Mouse (Mus musculus) testis, adult 2 months (tissue): ENCODE results near the gene Serpinh1. TPM values are rescaled to one million over a fixed set of nuclear protein-coding genes. Genes with fewer than 3 reads are reported as not detected.

ENCODE experiments used
- H3K27ac ChIP-seq: fragments of 200-500 bp; 2 replicates; pipeline ENCODE4 v1.5.1; 2012; ENCODE audit warnings: low read depth, low read length; ENCODE audit not compliant: control insufficient read depth, insufficient read depth
- H3K27me3 ChIP-seq: fragments of 200-500 bp; 2 replicates; pipeline ENCODE4 v1.6.1; 2012; ENCODE audit warnings: mild to moderate bottlenecking, low read length, moderate library complexity; ENCODE audit not compliant: control insufficient read depth, insufficient read depth
- H3K36me3 ChIP-seq: fragments of 200-500 bp; 2 replicates; pipeline ENCODE4 v1.6.1; 2012; ENCODE audit warnings: mild to moderate bottlenecking, low read length; ENCODE audit not compliant: control insufficient read depth, insufficient read depth
- H3K4me1 ChIP-seq: fragments of 200-500 bp; 2 replicates; pipeline ENCODE4 v1.6.1; 2012; ENCODE audit warnings: low read length; ENCODE audit not compliant: control insufficient read depth, insufficient read depth
- H3K4me3 ChIP-seq: fragments of 200-500 bp; 2 replicates; pipeline ENCODE4 v1.5.1; 2012; ENCODE audit warnings: low read depth, mild to moderate bottlenecking, low read length, moderate library complexity, mixed read lengths; ENCODE audit not compliant: control insufficient read depth
- CTCF ChIP-seq: fragments of 200-500 bp; IDR thresholded peaks from 2 replicates; pipeline ENCODE4 v1.5.1; 2012; ENCODE audit warnings: low read depth, mild to moderate bottlenecking, inconsistent platforms, low read length, moderate library complexity; ENCODE audit not compliant: control insufficient read depth, insufficient read depth, insufficient replicate concordance
- POLR2A ChIP-seq: fragments of 200-500 bp; IDR thresholded peaks from 2 replicates; pipeline ENCODE4 v1.6.1; 2012; ENCODE audit warnings: low read depth, mild to moderate bottlenecking, inconsistent platforms, low read length, moderate library complexity; ENCODE audit not compliant: control insufficient read depth
- polyA plus RNA-seq: library from polyadenylated mRNA; depleted of rRNA; stranded (reverse); fragments of >200 nt; gene quantifications from 2 replicates; pipeline ENCODE4 v1.2.3, GENCODE M21; 2012

Serpinh1 gene
- polyA plus RNA-seq, 1 experiment, result 17.8 TPM

DNA sequence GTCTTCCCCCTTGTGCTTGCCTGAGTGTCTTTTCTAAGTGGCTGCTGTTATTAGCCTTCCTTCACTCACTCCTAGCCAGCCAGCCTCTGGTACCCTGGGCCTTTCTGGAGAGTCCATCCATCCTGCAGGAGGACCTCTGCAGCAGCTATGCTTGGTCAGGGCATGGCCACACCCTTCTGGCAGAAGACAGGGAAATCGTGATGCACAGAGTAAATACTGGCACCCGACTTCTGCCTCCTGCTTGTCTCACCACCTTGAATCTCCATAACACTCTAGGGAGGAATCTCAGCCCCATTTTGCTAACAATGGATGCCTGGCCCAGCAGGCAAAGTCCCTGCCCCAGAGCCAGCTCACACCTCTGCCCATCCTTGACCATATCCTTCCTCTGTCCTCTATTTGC lies 39.7 kb upstream of the Serpinh1 start:
- no peaks in the 10 kb centered on the region for H3K4me1 ChIP-seq
- no peaks in the 10 kb centered on the region for H3K27me3 ChIP-seq
- TF ChIP-seq POLR2A, result no peak
- TF ChIP-seq CTCF, result no peak
- H3K4me3 ChIP-seq, result no peak overlapping the region
- H3K36me3 ChIP-seq, result no peaks in the 10 kb centered on the region
- no peak overlapping the region for H3K27ac ChIP-seq

DNA sequence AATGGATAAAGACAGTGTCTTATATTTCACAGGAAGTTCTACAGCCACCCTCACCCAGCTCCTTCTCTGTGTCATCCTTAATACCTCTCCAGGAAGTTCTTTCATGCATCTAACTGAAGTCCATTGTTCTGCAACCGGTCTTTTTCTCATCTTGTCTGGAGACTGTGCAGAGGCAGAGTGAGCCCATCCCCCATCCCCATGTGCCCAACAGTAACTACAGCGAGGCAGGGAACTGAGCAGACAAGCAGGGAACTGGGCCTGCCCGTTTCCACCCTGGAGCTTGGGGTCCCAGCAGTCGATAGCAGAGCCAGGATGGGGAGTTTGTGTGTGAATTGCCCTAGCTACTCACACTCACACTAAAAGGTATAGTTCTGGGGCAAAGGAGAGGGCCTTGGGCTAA lies 37.5 kb upstream of the Serpinh1 start:
- Histone ChIP-seq H3K27ac (no peak overlapping the region), H3K4me1 (no peaks in the 10 kb centered on the region), H3K36me3 (no peaks in the 10 kb centered on the region), H3K4me3 (no peak overlapping the region), H3K27me3 (no peaks in the 10 kb centered on the region)
- TF ChIP-seq CTCF, result no peak
- no peak for TF ChIP-seq POLR2A

DNA sequence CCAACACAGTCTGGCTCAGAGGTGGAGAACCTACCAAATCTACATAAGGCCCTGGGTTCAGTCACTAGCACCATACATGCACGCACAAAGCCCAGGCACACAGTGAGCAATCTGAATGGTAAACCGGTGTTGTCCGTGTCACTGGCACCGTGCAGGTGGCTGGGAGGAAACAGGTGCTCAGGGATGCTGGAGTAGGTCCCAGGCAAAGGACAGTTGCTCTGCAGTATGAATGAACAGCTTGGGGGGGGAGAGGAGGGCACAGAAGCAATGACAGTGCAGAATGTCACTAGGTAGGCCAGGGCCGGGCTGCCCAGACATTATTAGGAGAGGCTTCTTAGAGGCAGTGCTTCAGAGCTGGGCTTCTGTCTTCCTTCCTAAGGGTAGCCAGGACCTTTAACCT lies 34.3 kb upstream of the Serpinh1 start:
- Histone ChIP-seq H3K36me3 (no peaks in the 10 kb centered on the region), H3K4me1 (peaks cover 3% of the 10 kb centered on the region), H3K27ac (no peak overlapping the region), H3K4me3 (no peak overlapping the region), H3K27me3 (no peaks in the 10 kb centered on the region)
- TF ChIP-seq CTCF, result no peak
- TF ChIP-seq POLR2A, result no peak

DNA sequence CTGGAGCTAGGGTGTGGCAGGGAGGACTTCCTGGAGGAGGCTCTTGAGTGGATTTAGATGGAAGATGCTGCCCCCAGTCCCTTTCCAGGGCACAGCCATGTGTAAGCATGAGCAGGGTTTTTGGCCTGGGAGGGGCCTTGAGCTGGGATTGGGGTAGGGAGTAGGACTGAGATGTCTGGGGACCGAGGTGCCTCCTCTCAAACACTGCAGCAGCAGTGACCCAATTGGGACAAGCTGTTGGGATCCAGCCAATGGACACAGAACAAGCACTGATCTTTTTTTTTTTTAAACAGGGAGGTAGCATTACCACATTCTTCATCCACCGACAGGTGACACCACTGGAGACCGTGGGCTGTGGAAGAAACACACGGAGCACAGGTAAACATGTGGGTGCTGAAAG lies 33.8 kb upstream of the Serpinh1 start:
- Histone ChIP-seq H3K27me3 (no peaks in the 10 kb centered on the region), H3K4me3 (no peak overlapping the region), H3K4me1 (peaks cover 8% of the 10 kb centered on the region), H3K27ac (no peak overlapping the region), H3K36me3 (no peaks in the 10 kb centered on the region)
- TF ChIP-seq POLR2A (no peak), CTCF (no peak)

DNA sequence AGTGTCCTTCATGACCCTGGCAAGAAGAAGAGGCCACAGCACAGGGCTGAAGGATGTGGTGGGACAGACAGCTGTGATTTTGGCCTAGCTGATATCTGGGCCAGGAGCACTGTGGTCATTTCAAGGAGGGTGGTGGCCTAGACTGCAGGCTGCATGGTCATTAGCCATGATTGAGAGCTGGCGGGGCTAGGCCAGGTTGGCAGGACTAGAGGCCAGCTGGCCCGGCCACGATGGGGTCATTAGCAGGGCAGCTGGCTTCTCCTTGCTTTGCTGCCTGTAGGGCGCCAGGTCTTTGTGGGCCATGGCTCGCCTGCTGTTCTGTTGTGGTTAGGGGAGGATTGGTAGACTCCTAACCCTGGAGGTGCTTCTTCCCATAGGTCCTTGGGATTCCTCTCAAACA lies 33.0 kb upstream of the Serpinh1 start:
- Histone ChIP-seq H3K27me3 (no peaks in the 10 kb centered on the region), H3K4me3 (no peak overlapping the region), H3K4me1 (peaks cover 12% of the 10 kb centered on the region), H3K36me3 (no peaks in the 10 kb centered on the region), H3K27ac (no peak overlapping the region)
- no peak for TF ChIP-seq CTCF

DNA sequence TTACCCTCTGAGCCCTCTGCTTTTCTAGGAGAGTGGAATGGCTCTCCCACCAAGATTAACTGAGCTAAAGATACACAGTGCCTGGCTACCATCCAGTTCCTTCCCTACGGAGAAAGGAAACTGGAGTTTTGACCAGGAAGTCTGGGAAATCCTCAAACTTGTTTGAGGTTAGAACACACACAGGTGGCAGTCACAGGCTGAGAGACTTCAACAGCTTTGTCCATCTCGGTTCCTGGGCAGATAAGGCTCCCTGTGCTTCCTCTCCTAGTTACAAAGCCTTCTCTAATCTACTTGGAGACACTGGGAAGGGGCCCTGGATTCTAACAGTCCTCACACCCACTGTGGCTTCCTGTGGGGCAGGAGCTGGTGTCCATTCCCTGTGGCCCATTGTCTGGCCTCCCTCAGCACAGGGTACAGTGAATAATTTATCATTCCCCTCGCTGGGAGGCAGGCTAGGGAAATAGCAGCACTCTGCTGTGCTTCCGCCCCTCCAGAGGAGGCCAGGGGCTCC lies 31.1 kb upstream of the Serpinh1 start:
- H3K4me1 ChIP-seq, result peaks cover 16% of the 10 kb centered on the region
- H3K27ac ChIP-seq, result no peak overlapping the region
- TF ChIP-seq POLR2A (no peak), CTCF (no peak)

DNA sequence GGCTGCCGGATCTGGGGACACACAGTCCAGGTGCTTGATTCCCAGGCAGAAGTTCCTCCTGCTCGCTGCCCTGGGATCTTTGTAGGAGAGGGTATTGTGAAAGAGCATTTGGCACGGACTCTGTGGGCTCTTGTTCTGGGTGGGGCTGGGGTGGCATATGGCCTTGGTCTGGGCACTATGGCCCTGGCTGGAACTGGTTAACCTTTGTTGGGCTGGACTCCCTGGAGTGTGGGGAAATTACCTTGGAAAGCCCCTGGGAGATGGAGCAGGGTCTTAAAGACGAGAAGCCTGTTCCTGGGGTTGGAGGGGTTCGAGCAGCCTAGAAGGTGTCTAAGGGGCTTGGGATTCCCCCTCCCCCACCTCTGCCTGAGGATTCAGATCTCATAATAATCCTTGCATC lies 30.2 kb upstream of the Serpinh1 start:
- Histone ChIP-seq H3K4me3 (no peak overlapping the region), H3K27me3 (no peaks in the 10 kb centered on the region), H3K36me3 (no peaks in the 10 kb centered on the region), H3K27ac (no peak overlapping the region), H3K4me1 (peaks cover 16% of the 10 kb centered on the region)
- TF ChIP-seq CTCF (no peak), POLR2A (no peak)

More for the DNA sequence above, 31.1 kb upstream of the Serpinh1 start:
- no peak overlapping the region for H3K4me3 ChIP-seq
- no peaks in the 10 kb centered on the region for H3K27me3 ChIP-seq
- no peaks in the 10 kb centered on the region for H3K36me3 ChIP-seq
